Mouse (Mus musculus): ENCODE results near the gene Pithd1.

GRCm38 (mm10) chr4:135961709-135962108 is 25.4 kb downstream of the Pithd1 start:
- TF ChIP-seq CHD2 (IDR thresholded peaks at IDR 0.05; ENCODE audit: low read depth, low read length) (no peak), ZC3H11A (IDR thresholded peaks at IDR 0.05; ENCODE audit: borderline replicate concordance, low read depth, low read length) (no peak), ZNF384 (IDR thresholded peaks at IDR 0.05; ENCODE audit: low read depth, low read length) (no peak), MAFK (IDR thresholded peaks at IDR 0.05; ENCODE audit: insufficient read depth, low read depth, low read length) (no peak), HCFC1 (IDR thresholded peaks at IDR 0.05; ENCODE audit: borderline replicate concordance, insufficient read depth, low read length) (no peak)

Data from ES-E14 (cell line).